Mouse (Mus musculus) embryonic facial prominence, embryonic 15.5 days (tissue): ENCODE results near the gene Fyttd1. TPM values are rescaled to one million over a fixed set of nuclear protein-coding genes. Genes with fewer than 3 reads are reported as not detected.

ENCODE experiments used
- ATAC-seq: fragments of 200-750 bp; cut with Nextera tagmentation; 2 replicates; pipeline ENCODE4 v1.8.0; 2017; ENCODE audit warnings: low read depth, moderate TSS enrichment; ENCODE audit not compliant: insufficient number of reproducible peaks, low FRiP score, low TSS enrichment
- H3K27ac ChIP-seq: fragments of 300-500 bp; sonication (generic); replicated peaks from 2 replicates; pipeline ENCODE4 v1.5.1; 2015; ENCODE audit warnings: mild to moderate bottlenecking, inconsistent platforms
- H3K27me3 ChIP-seq: fragments of 300-500 bp; sonication (generic); 2 replicates; pipeline ENCODE4 v1.6.1; 2015; ENCODE audit warnings: inconsistent platforms
- H3K36me3 ChIP-seq: fragments of 300-500 bp; sonication (generic); 2 replicates; pipeline ENCODE4 v1.6.1; 2015; ENCODE audit warnings: mild to moderate bottlenecking, inconsistent platforms
- H3K4me1 ChIP-seq: fragments of 300-500 bp; sonication (generic); 2 replicates; pipeline ENCODE4 v1.6.1; 2015; ENCODE audit warnings: inconsistent platforms
- H3K4me2 ChIP-seq: fragments of 300-500 bp; sonication (generic); replicated peaks from 2 replicates; pipeline ENCODE4 v1.6.1; 2015; ENCODE audit warnings: mild to moderate bottlenecking, inconsistent platforms
- H3K4me3 ChIP-seq: fragments of 300-500 bp; sonication (generic); replicated peaks from 2 replicates; pipeline ENCODE4 v1.5.1; 2015; ENCODE audit warnings: mild to moderate bottlenecking, inconsistent platforms
- H3K9ac ChIP-seq: fragments of 300-500 bp; sonication (generic); 2 replicates; pipeline ENCODE4 v1.6.1; 2015; ENCODE audit warnings: inconsistent platforms
- H3K9me3 ChIP-seq: fragments of 300-500 bp; sonication (generic); replicated peaks from 2 replicates; pipeline ENCODE4 v1.6.1; 2016; ENCODE audit warnings: inconsistent platforms
- WGBS: fragments of 180-500 bp; shearing (Covaris S2); methylation state at CpG from one replicate; pipeline ENCODE4 v1.1.7; 2015; 5-methylcytosine and 5-hydroxymethylcytosine counted together
- polyA plus RNA-seq: library from polyadenylated mRNA; unstranded; fragments of >200 nt; fragmentation: Nextera tagmentation; extraction: Ambion mirVana; gene quantifications from 2 replicates; pipeline ENCODE4 v1.2.1, GENCODE M21; 2015

Fyttd1 gene
- polyA plus RNA-seq, 1 experiment from 2014 or later = 90.0 TPM

- no peak for ATAC-seq
- H3K4me3 ChIP-seq = no peak overlapping the region
- 0 out of 2 replicates have a peak, but pooled peaks cover 9% of the 10 kb centered on the region for H3K36me3 ChIP-seq
- H3K27ac ChIP-seq = no peak overlapping the region
- H3K4me2 ChIP-seq = no peak overlapping the region
- WGBS = 80% methylated on average over 7 of the region's 7 CpGs
- H3K4me1 ChIP-seq = peaks cover 13% of the 10 kb centered on the region
- H3K9ac ChIP-seq = no peak overlapping the region
- no peaks in the 10 kb centered on the region for H3K9me3 ChIP-seq
- no peaks in the 10 kb centered on the region for H3K27me3 ChIP-seq
These were observed 4.2 kb downstream of the Fyttd1 start for GRCm38 (mm10) chr16:32881538-32881937.

GRCm38 (mm10) chr16:32887996-32888395 lies 10.7 kb downstream of the Fyttd1 start:
- ATAC-seq = no peak
- Histone ChIP-seq H3K4me1 (no peaks in the 10 kb centered on the region), H3K36me3 (peaks cover 36% of the 10 kb centered on the region), H3K4me3 (no peak overlapping the region), H3K27me3 (no peaks in the 10 kb centered on the region), H3K4me2 (no peak overlapping the region), H3K9ac (no peak overlapping the region), H3K9me3 (no peaks in the 10 kb centered on the region), H3K27ac (no peak overlapping the region)
- WGBS = 87% methylated on average over 7 of the region's 7 CpGs

GRCm38 (mm10) chr16:32889881-32890280 lies 12.6 kb downstream of the Fyttd1 start:
- no peak overlapping the region for H3K4me2 ChIP-seq
- WGBS = 50% methylated on average over 2 of the region's 2 CpGs
- no peaks in the 10 kb centered on the region for H3K9me3 ChIP-seq
- ATAC-seq = no peak
- H3K27ac ChIP-seq = no peak overlapping the region
- no peak overlapping the region for H3K9ac ChIP-seq
- H3K27me3 ChIP-seq = no peaks in the 10 kb centered on the region
- no peaks in the 10 kb centered on the region for H3K4me1 ChIP-seq
- H3K4me3 ChIP-seq = no peak overlapping the region
- H3K36me3 ChIP-seq = peaks cover 50% of the 10 kb centered on the region

DNA sequence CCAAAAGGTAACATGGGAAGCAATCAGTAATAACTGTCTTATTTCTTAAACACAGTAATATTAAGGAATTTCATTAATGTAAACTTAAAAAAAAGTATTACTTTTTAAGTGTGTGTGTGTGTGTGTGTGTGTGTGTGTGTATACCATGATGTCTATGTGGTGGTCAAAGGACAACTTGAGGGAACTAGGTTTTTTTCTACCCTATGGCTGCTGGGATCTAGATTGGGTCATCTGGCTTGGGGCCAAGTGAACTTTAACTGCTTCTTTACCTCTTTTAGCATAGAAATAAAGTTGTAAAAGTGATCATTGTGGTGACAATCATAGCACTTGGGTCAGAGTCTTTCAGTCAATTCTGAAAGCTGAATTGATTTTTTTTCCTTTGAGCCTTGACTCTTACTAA lies 18.8 kb downstream of the Fyttd1 start:
- ATAC-seq = no peak
- H3K4me1 ChIP-seq = no peaks in the 10 kb centered on the region
- H3K4me2 ChIP-seq = no peak overlapping the region
- no peak overlapping the region for H3K27ac ChIP-seq
- no peak overlapping the region for H3K9ac ChIP-seq
- no peak overlapping the region for H3K4me3 ChIP-seq
- H3K36me3 ChIP-seq = peaks cover 67% of the 10 kb centered on the region
- H3K27me3 ChIP-seq = no peaks in the 10 kb centered on the region
- H3K9me3 ChIP-seq = no peaks in the 10 kb centered on the region

GRCm38 (mm10) chr16:32901360-32902050 lies 24.2 kb downstream of the Fyttd1 start:
- Histone ChIP-seq H3K4me2 (no peak overlapping the region), H3K9ac (no peak overlapping the region), H3K36me3 (peaks cover 49% of the 10 kb centered on the region), H3K4me1 (no peaks in the 10 kb centered on the region), H3K9me3 (no peaks in the 10 kb centered on the region), H3K4me3 (no peak overlapping the region), H3K27ac (no peak overlapping the region), H3K27me3 (no peaks in the 10 kb centered on the region)
- WGBS = 82% methylated on average over 2 of the region's 2 CpGs
- no peak for ATAC-seq

DNA sequence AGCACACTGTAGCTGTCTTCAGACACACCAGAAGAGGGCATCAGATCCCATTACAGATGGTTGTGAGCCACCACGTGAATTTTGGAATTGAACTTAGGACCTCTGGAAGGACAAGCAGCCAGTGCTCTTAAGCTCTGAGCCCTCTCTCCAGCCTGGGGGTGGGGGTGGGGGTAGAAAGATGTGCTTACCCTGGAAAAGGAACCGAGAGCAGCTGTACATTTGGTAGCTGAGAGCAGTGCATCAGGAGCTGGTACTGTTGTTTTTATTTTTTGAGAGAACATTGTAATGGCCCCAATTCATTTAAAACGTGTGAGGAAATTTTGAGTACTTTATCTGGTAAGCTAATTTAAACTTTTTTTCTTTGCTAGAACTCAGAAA lies 24.7 kb downstream of the Fyttd1 start:
- WGBS = 65% methylated on average over 3 of the region's 3 CpGs
- H3K4me3 ChIP-seq = no peak overlapping the region
- H3K27ac ChIP-seq = no peak overlapping the region
- no peaks in the 10 kb centered on the region for H3K9me3 ChIP-seq
- H3K9ac ChIP-seq = no peak overlapping the region
- no peaks in the 10 kb centered on the region for H3K4me1 ChIP-seq
- no peaks in the 10 kb centered on the region for H3K27me3 ChIP-seq
- H3K4me2 ChIP-seq = no peak overlapping the region
- peaks cover 53% of the 10 kb centered on the region for H3K36me3 ChIP-seq
- no peak for ATAC-seq

- ATAC-seq = no peak
- no peak overlapping the region for H3K4me3 ChIP-seq
- H3K36me3 ChIP-seq = peaks cover 24% of the 10 kb centered on the region
- H3K4me2 ChIP-seq = no peak overlapping the region
- H3K4me1 ChIP-seq = no peaks in the 10 kb centered on the region
- no peak overlapping the region for H3K27ac ChIP-seq
- WGBS = 76% methylated on average over 2 of the region's 2 CpGs
- H3K9me3 ChIP-seq = no peaks in the 10 kb centered on the region
- H3K9ac ChIP-seq = no peak overlapping the region
- H3K27me3 ChIP-seq = no peaks in the 10 kb centered on the region
These were observed 28.9 kb downstream of the Fyttd1 start for GRCm38 (mm10) chr16:32906186-32906585.

- Histone ChIP-seq H3K27ac (no peak overlapping the region), H3K4me1 (no peaks in the 10 kb centered on the region), H3K4me3 (no peak overlapping the region), H3K9me3 (no peaks in the 10 kb centered on the region), H3K36me3 (peaks cover 22% of the 10 kb centered on the region), H3K4me2 (no peak overlapping the region), H3K27me3 (no peaks in the 10 kb centered on the region), H3K9ac (no peak overlapping the region)
- ATAC-seq = no peak
- 87% methylated on average over 8 of the region's 8 CpGs for WGBS
These were observed 29.4 kb downstream of the Fyttd1 start for GRCm38 (mm10) chr16:32906727-32907126.

- 51% methylated on average over 7 of the region's 7 CpGs for WGBS
- ATAC-seq = no peak
These were observed 35.9 kb downstream of the Fyttd1 start for GRCm38 (mm10) chr16:32913212-32913611.

GRCm38 (mm10) chr16:32913937-32914881 lies 36.9 kb downstream of the Fyttd1 start, which contains the start of gene Lrch3:
TSS of gene Lrch3 (plus strand) at chr16:32914100.
- Histone ChIP-seq H3K9me3 (no peaks in the 10 kb centered on the region), H3K27ac (peak within 1 kb of the TSS; percentile 94), H3K4me1 (0 out of 2 replicates have a peak, but pooled peaks cover 2% of the 10 kb centered on the region), H3K4me3 (peak within 1 kb of the TSS; percentile 95), H3K9ac (peak within 1 kb of the TSS; percentile 93), H3K4me2 (peak within 1 kb of the TSS; percentile 78), H3K27me3 (no peaks in the 10 kb centered on the region), H3K36me3 (no peaks in the 10 kb centered on the region)
- ATAC-seq = peak; percentile 92
- WGBS = under 1% methylated on average over 83 of the region's 85 CpGs

More at GRCm38 (mm10) chr16:32913212-32913611, 35.9 kb downstream of the Fyttd1 start:
- peak overlapping the region; percentile 95; the same call in 1 of the 2 replicates for H3K4me3 ChIP-seq
- no peaks in the 10 kb centered on the region for H3K9me3 ChIP-seq
- H3K27ac ChIP-seq = no peak overlapping the region
- no peaks in the 10 kb centered on the region for H3K36me3 ChIP-seq
- H3K9ac ChIP-seq = no peak overlapping the region
- H3K4me1 ChIP-seq = 0 out of 2 replicates have a peak, but pooled peaks cover 2% of the 10 kb centered on the region
- no peaks in the 10 kb centered on the region for H3K27me3 ChIP-seq
- H3K4me2 ChIP-seq = peak overlapping the region; percentile 78

DNA sequence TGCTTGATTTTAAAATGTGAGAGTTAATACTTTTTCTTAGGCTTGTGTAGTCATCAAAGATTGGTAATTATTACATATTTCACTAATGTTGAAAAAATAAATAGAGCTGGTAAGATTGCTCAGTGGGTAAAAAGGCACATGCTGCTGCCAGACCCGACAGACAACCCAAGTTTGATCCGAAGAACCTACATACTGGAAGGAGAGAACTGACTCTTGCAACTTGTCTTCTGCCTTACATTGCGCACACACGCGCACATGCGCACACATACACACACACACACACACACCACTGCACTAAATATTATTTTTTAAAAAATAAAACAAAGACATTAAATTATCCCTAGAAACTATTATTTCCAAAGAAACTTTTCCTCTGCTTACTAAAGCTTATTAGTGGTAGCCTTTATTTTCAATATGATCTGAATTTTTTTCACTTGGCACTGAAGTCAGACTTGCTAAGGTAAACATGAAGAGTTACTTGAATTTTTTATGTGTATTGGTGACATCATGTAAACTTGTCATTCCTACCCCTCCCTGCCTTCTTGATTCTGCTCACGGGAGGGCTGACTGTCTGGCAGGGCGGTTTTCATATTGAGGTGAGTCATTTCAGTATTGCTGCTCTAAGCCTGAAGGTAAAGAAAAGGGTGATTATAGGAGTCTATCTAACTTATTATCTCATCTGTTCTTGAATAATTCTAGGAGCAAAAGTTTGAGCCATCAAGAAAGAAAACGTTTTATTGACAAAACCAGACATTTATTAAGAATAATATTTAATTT lies 38.2 kb downstream of the Fyttd1 start:
- H3K4me1 ChIP-seq = 0 out of 2 replicates have a peak, but pooled peaks cover 2% of the 10 kb centered on the region
- no peaks in the 10 kb centered on the region for H3K9me3 ChIP-seq
- H3K4me3 ChIP-seq = peak overlapping the region; percentile 95
- no peak for ATAC-seq
- H3K27ac ChIP-seq = no peak overlapping the region
- 61% methylated on average over 9 of the region's 9 CpGs for WGBS
- H3K36me3 ChIP-seq = no peaks in the 10 kb centered on the region
- H3K9ac ChIP-seq = no peak overlapping the region
- H3K4me2 ChIP-seq = peak overlapping the region; percentile 54
- H3K27me3 ChIP-seq = no peaks in the 10 kb centered on the region
